In genomic region chr1:162276011-162276410, GRCm38 (mm10) we compare ENCODE assay signal across 10 mouse cellular contexts.
DNase-seq lines count a peak whose midpoint lies in the region; ATAC-seq and TF ChIP-seq lines count a peak whose summit lies in the region.
"Had no signal": no experiment of that assay in that cellular context is flagged by ENCODE, and none has a peak within 500 bp of the region (broad histone marks: within the 10 kb centered on the region; RNA-seq: fewer than 3 reads in every experiment).

No protein-coding gene starts in this region.

- no peak overlapping the region for H3K9ac ChIP-seq in liver, postnatal 0 days (replicated peaks)
- H3K9ac ChIP-seq in hindbrain, embryonic 11.5 days (ENCODE audit: low read depth, low read length): no peak overlapping the region
- H3K9ac ChIP-seq: heart, embryonic 15.5 days had no signal

- H3K4me2 ChIP-seq in liver, postnatal 0 days (ENCODE audit: low read depth, low read length): no peak overlapping the region
- H3K4me2 ChIP-seq in hindbrain, embryonic 11.5 days (replicated peaks; ENCODE audit: low read depth, low read length): no peak overlapping the region
- H3K4me2 ChIP-seq: heart, embryonic 15.5 days had no signal

- WGBS in liver, postnatal 0 days (ENCODE audit: insufficient replicate concordance): 83% methylated on average over 1 of the region's 1 CpGs
- WGBS in thymus, adult 2 months: 100% methylated on average over 1 of the region's 1 CpGs
- WGBS in hindbrain, embryonic 11.5 days: 100% methylated on average over 1 of the region's 1 CpGs

- H3K36me3 ChIP-seq in liver, postnatal 0 days (replicated peaks; ENCODE audit: insufficient read depth, low read length): no peaks in the 10 kb centered on the region
- H3K36me3 ChIP-seq in thymus, adult 2 months (ENCODE audit: control insufficient read depth, insufficient read depth, low read length): no peaks in the 10 kb centered on the region
- H3K36me3 ChIP-seq in hindbrain, embryonic 11.5 days (ENCODE audit: control insufficient read depth, insufficient read depth, low read length): no peaks in the 10 kb centered on the region
- H3K36me3 ChIP-seq: heart, embryonic 15.5 days had no signal

- no peak overlapping the region for H3K27ac ChIP-seq in left cerebral cortex, adult 2 months
- H3K27ac ChIP-seq in liver, postnatal 0 days (ENCODE audit: low read depth): no peak overlapping the region
- no peak overlapping the region for H3K27ac ChIP-seq in thymus, adult 2 months (ENCODE audit: control insufficient read depth, insufficient read depth, low read length)
- no peak overlapping the region for H3K27ac ChIP-seq in hindbrain, embryonic 11.5 days (ENCODE audit: low read depth, low read length)
- H3K27ac ChIP-seq: heart, embryonic 15.5 days had no signal

- intact Hi-C loops in left cerebral cortex, adult 2 months (cut with DNase I): no loop called here

- no peak for DNase-seq in left cerebral cortex, adult 2 months (ENCODE audit: extremely low spot score in 1 of 2, low spot score in 2 of 2)
- DNase-seq in left cerebral cortex, adult 11 months (ENCODE audit: low spot score): no peak
- DNase-seq in Patski (ENCODE audit: low read depth, low spot score): no peak
- DNase-seq in embryo, embryonic 10.5 days (ENCODE audit: low spot score): peak; percentile 52
- peak; percentile 27 for DNase-seq in liver, postnatal 0 days
- no peak for DNase-seq in thymus, adult 2 months
- no peak for DNase-seq in hindbrain, embryonic 11.5 days (ENCODE audit: low spot score)

- TF ChIP-seq EP300 in liver, postnatal 0 days (IDR thresholded peaks at IDR 0.05; ENCODE audit: low read depth): no peak

- CTCF ChIA-PET in Patski (lab: Charles Lee): interaction anchor here (0.8 to 1.0 kb wide), 3 partner anchors 182 to 276 kb away, joined by 3 to 7 read pairs (median 3); no protein-coding TSS in a partner anchor

- no peaks in the 10 kb centered on the region for H3K27me3 ChIP-seq in Patski
- H3K27me3 ChIP-seq in liver, postnatal 0 days (ENCODE audit: insufficient read depth, low read length): no peaks in the 10 kb centered on the region
- H3K27me3 ChIP-seq in thymus, adult 2 months (ENCODE audit: control insufficient read depth, insufficient read depth, low read length): no peaks in the 10 kb centered on the region
- H3K27me3 ChIP-seq in hindbrain, embryonic 11.5 days (ENCODE audit: control insufficient read depth, insufficient read depth, low read length): no peaks in the 10 kb centered on the region
- H3K27me3 ChIP-seq: heart, embryonic 15.5 days had no signal

- no peak for TF ChIP-seq POLR2A in thymus, adult 2 months (IDR thresholded peaks at IDR 0.05; ENCODE audit: control insufficient read depth, extremely low read depth, insufficient read depth, low read length, poor library complexity)

- no peak for ATAC-seq in Patski
- no peak for ATAC-seq in liver, postnatal 0 days
- ATAC-seq in granulocyte monocyte progenitor cell, adult 5-6 weeks (replicated peaks; ENCODE audit: poor library complexity, severe bottlenecking): no peak
- no peak for ATAC-seq in hindbrain, embryonic 11.5 days (ENCODE audit: low FRiP score)

- no peaks in the 10 kb centered on the region for H3K4me1 ChIP-seq in liver, postnatal 0 days (ENCODE audit: insufficient read depth)
- H3K4me1 ChIP-seq in thymus, adult 2 months (replicated peaks; ENCODE audit: control insufficient read depth, insufficient read depth, low read length): no peaks in the 10 kb centered on the region
- H3K4me1 ChIP-seq in hindbrain, embryonic 11.5 days (replicated peaks; ENCODE audit: control insufficient read depth, insufficient read depth, low read length): no peaks in the 10 kb centered on the region
- H3K4me1 ChIP-seq: heart, embryonic 15.5 days; megakaryocyte, embryonic 14.5 days had no signal

- no peaks in the 10 kb centered on the region for H3K9me3 ChIP-seq in liver, postnatal 0 days (ENCODE audit: low read length)
- no peaks in the 10 kb centered on the region for H3K9me3 ChIP-seq in hindbrain, embryonic 11.5 days (ENCODE audit: control insufficient read depth, low read length)
- H3K9me3 ChIP-seq: heart, embryonic 15.5 days; megakaryocyte, embryonic 14.5 days had no signal

- TF ChIP-seq CTCF in left cerebral cortex, adult 2 months (IDR thresholded peaks at IDR 0.05): peak; percentile 38
- TF ChIP-seq CTCF in Patski (IDR thresholded peaks at IDR 0.05): peak; percentile 48
- peak; percentile 74 for TF ChIP-seq CTCF in liver, postnatal 0 days (IDR thresholded peaks at IDR 0.05; ENCODE audit: low read depth)
- TF ChIP-seq CTCF in thymus, adult 2 months (IDR thresholded peaks at IDR 0.05; ENCODE audit: borderline replicate concordance, control insufficient read depth, extremely low read depth, insufficient read depth, low read length, poor library complexity): no peak

- H3K4me3 ChIP-seq in left cerebral cortex, adult 2 months: no peak overlapping the region
- H3K4me3 ChIP-seq in liver, postnatal 0 days (ENCODE audit: low read depth, low read length): no peak overlapping the region
- H3K4me3 ChIP-seq in thymus, adult 2 months (ENCODE audit: control insufficient read depth, insufficient read depth, low read length): no peak overlapping the region
- H3K4me3 ChIP-seq in hindbrain, embryonic 11.5 days (ENCODE audit: low read depth, low read length): no peak overlapping the region
- H3K4me3 ChIP-seq: heart, embryonic 15.5 days; megakaryocyte, embryonic 14.5 days had no signal

- POLR2A ChIA-PET in Patski (lab: Charles Lee): no interaction called here

- in situ Hi-C loops in Patski (cut with MboI; ENCODE audit: low pct_unique_long_range_greater_than_20kb): no loop called here

Comparison
In these comparisons a context has a peak if more than half of its experiments do, and no peak if none do; other contexts are left out.
1. DNase-seq: peak in embryo, embryonic 10.5 days (single experiment) and liver, postnatal 0 days (single experiment); none in left cerebral cortex, adult 2 months (0 of 2), left cerebral cortex, adult 11 months (single experiment), Patski (single experiment), thymus, adult 2 months (single experiment) and hindbrain, embryonic 11.5 days (single experiment).